Mouse (Mus musculus) right cerebral cortex, postnatal 25 days (tissue): ENCODE results near the gene Gm3880.
A peak's percentile ranks its signal among the peaks of the same experiment; 100 is the strongest.
"Not testable (repeated sequence)": the region's sequence is repeated elsewhere in the genome, so short reads cannot be mapped to it uniquely, and the experiment has no call there.

Experiments used
- DNase-seq: peaks from one replicate; pipeline ENCODE4 v3.0.0; 2022

Gene Gm3880

DNA sequence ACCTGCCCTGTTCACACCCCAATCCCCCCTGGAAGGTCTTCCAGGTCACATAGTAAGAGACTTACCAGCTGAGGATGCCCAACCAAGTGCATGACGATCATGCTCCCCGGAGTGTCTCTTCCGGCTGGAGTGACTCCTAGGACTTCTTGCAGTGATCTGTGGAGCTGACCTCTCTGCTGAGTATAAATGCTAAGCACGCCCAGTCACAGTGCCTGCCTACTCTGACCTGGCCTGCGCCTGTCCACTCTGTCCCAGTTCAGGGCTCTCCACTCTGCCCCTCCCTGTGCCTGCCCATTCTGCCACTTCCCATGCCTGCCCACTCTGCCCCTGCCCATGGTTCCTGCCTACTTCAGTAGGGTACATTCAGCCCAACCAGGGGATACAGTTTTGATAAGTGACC, at the start of gene Gm3880:
TSS of gene Gm3880 (minus strand) at position 101 of the 400 bp plus-strand sequence.
- DNase-seq, result not testable (repeated sequence)

- not testable (repeated sequence) for DNase-seq
Observed at GRCm38 (mm10) chrX:102724226-102724625, 37.5 kb upstream of the Gm3880 start.

- not testable (repeated sequence) for DNase-seq
Observed at GRCm38 (mm10) chrX:102707535-102707934, 20.8 kb upstream of the Gm3880 start, which contains the start of the genes Gm9112 and Dmrtc1b. Gm9112 (minus strand) TSS chrX:102707635. Dmrtc1b (plus strand) TSS chrX:102707865.

DNA sequence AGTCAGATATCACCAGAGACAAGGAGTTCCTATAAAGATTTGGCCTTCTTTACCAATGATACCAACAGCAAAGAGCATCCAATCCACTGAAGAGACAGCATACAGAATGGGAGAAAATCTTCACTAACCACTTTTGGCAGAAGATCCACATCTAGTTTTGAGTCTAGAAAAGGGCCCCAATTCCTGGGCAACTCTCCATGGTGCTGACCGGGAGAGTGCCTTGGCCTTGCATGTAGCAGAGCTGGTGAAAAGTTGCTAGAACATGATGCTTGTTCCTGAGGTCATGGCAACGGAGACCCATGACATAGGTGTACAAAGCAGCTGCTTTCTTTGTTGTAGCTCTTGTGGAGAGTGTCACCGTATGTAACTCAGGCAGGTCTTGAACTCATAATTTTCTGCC, 13.9 kb upstream of the Gm3880 start:
- DNase-seq, result not testable (repeated sequence)

DNA sequence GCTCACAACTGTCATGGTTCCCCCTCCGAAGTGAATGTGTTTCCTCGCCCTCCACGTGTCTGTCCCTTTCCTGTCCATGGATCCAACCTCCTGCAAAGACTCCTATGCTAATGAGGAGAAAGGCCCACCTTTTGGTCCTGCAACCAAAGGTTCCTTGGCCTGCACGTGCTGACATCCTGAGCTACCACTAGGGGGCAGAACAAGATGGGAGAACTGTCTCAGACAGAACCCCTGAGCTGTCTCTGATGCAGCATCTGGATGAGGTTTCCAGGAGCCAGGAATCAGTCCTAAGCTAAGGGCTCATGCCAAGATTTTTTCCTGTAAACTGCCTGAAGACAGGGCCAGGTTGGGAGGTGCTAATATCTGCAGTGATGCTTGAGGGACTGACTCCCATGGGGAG, 2.5 kb upstream of the Gm3880 start:
- DNase-seq, result peak; percentile 7

GRCm38 (mm10) chrX:102684706-102685105, 2.1 kb downstream of the Gm3880 start:
- not testable (repeated sequence) for DNase-seq

GRCm38 (mm10) chrX:102666641-102667040, 20.1 kb downstream of the Gm3880 start:
- no peak for DNase-seq

DNA sequence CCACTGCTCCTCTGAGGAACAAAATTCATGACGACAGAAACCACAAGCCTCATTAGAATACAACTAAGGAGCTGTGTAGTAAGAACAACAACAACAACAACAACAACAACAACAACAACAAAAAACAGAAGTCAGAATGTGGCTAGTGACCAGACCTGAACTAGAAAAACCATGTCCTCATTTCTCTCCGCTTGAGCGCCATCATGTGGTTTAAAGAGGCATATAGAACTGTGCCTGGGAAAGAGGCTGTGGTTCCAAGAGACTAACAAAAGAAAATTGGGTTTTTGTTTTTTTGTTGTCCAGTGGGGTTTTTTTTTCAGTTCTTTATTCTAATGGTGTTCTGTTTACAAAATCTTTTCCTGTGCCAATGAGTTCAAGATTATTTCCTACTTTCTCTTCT, 26.1 kb downstream of the Gm3880 start:
- no peak for DNase-seq

GRCm38 (mm10) chrX:102645691-102646090, 41.1 kb downstream of the Gm3880 start:
- DNase-seq, result no peak

DNA sequence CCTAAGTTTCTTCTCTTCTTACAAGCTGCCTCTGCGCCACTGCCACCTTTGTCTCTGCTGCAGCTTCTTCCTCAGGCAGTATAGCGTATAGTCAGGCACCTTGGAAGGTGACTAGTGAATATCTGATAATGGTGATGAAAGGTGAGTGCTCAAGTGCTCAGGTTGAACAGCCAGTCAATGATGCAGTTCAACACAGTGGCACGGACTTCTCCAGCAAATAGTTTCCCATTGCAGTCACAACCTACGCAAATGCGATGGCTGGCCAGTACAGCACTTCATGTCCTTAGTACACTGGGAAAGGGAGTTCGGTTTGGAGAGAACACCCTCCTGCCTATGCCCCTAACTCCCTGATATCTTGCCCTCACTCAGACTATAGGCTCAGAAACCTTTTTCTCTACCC, 41.6 kb downstream of the Gm3880 start:
- DNase-seq, result no peak

DNA sequence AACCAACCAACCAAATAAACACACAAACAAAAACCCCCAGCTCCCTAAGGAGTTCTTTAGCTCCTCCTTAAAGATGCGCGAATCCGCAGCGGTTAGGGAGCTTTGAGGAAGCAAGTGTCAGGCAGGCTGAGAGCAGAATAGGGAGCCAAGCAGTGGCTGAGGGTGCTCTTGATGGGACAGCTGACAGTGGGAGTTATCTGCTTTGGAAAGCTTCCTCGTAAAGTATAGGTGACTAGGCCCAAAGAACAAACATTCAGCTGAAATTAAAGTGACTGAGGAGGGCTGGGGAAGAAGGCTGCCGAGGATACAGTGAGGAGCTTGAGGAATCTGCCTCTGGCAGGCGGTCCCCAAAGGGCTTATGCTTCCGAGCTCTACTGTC, 42.2 kb downstream of the Gm3880 start:
- DNase-seq, result no peak

DNA sequence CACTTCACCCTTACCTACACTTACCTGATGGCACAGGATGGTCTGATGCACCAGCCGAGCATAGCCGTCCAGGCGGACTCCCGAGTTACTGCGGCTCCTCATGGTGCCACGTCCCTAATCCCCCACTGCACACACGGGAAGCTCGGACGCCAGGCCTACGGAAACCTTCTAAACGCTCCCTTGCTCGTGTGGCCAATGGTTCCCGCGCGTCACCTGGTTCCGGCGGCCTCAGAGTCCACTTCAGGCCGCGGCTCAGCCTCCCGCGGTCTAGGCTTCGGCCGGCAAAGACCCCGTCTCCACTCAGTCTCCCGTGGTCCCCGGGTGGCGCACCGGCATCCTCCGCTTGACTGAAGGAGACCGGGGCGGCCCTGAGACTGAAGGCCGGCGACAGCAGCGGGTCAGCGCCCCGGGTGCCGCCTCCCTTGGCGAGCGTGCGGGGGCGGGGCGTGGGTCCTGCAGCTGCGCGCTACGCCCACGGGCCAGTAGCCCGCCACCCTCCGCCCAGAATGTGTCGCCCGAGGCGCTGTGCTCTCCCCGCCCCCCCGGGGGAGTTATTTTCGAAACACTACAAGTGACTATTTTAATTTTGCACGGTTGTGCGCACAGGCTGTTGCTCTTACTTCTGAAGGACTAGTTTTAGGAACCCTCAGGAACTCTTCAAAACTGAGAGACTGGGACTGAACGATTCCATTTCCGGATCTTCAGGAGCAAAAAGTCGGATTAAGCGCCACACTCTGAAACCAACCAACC, 42.8 kb downstream of the Gm3880 start, which contains the start of gene Phka1:
TSS of gene Phka1 (minus strand) at position 424 of the 750 bp plus-strand sequence.
- peak; percentile 56 for DNase-seq
